Mouse (Mus musculus): ENCODE data around the gene Ece2.

Gene Ece2

DNA sequence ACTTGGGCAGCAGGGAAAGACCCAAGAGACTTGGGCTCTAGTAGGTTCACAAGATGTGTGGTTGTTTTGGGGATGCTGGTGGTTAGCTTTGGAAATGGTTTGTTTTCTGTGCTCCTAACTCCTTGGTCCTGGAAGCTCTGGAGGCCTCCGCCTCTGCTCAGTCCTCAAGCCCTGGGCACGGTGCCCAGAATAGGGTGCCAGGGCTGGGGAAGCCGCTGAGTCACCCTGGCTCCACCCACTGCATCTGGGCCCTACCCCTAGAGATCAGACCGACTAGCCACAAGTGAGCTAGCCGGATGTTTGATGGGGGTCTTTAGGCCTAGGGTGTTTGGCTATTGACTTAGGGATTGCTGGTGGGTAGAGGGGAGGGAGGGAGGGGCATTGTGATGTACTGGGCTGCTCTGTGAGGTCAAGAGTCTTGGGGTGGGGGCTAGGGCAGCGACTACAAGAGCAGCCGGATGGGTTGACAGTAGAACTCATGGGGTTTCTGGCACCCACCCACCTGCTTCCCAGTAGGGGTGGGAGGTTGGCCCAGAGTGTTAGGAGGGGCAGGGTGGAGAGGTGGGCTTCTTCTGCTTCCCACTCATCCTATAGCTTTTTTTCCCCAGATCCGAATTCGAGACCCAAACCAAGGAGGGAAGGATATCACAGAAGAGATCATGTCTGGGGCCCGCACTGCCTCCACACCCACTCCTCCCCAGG is 48.5 kb downstream of the Ece2 start:
- in situ Hi-C loops (cut with MboI, MseI), result loop anchor here (5.0 kb wide), 1 partner anchor 39 kb away; the partner anchor contains the start of genes Clcn2 and Polr2h

DNA sequence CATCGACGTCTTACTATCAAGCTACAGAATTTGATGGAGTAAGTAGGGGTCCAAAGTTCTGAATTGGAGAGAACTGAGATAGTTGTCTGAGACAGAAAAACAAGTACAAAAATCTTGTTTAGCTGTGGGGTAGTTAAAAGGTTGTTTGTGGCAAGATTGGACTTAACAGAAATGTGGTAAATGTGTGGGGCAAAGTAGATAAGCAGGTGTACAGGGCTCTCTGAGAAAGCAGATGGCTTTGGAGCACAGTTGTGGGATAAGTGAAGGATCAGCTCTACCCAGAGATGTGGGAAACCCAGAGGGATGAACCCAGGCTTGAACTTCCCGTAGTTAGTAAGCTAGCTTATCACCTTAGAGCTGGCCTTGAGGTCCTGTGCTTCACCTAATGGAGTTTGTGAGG is 61.1 kb downstream of the Ece2 start:
- in situ Hi-C loops (cut with MboI, MseI), result no loop called here

DNA sequence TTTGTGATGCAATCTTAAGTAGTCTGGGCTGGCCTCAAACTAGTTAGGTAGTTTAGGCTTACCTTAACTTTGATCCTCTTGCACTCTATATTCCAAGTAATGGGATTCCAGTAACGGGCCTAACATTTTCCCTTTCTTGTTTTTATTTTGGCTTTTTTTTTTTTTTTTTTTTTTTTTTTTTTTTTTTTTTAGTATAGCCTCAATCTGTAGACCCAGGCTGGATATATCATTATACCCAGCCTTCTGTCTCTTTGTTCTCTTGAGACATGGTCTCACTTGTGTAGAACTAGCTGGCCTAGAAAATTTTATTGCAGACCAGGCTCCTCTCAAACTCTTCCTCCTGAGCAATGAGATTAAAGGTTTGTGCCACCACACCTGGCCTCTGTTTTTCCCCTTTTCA is 62.0 kb downstream of the Ece2 start:
- in situ Hi-C loops (cut with MboI, MseI), result no loop called here

DNA sequence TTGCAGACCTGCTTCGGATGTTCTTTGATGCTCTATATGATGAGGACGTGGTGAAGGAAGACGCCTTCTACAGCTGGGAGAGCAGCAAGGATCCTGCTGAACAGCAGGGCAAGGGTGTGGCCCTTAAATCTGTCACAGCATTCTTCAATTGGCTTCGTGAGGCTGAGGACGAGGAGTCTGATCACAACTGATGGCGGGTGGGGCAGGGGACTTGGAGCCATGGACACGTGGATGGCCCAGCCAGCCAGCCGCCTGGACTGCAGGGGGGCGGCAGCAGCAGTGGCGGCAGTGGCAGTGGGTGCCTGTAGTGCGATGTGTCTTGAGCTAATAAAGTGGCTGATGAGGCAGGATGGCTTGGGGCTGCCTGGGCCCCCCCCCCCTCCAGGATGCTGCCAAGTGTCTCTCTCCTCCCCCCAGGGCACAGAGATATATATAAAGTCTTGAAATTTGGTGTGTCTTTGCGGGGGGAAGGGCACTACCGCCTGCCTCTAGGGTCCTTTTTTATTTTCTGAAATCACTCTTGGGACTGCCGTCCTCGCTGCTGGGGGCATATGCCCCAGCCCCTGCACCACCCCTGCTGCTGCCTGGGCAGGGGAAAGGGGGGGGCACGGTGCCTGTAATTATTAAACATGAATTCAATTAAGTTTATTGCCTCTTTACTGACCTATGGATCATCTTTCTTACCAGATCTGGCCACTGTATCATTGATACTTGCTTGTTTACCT is 62.8 kb downstream of the Ece2 start:
- in situ Hi-C loops (cut with MboI, MseI), result no loop called here

DNA sequence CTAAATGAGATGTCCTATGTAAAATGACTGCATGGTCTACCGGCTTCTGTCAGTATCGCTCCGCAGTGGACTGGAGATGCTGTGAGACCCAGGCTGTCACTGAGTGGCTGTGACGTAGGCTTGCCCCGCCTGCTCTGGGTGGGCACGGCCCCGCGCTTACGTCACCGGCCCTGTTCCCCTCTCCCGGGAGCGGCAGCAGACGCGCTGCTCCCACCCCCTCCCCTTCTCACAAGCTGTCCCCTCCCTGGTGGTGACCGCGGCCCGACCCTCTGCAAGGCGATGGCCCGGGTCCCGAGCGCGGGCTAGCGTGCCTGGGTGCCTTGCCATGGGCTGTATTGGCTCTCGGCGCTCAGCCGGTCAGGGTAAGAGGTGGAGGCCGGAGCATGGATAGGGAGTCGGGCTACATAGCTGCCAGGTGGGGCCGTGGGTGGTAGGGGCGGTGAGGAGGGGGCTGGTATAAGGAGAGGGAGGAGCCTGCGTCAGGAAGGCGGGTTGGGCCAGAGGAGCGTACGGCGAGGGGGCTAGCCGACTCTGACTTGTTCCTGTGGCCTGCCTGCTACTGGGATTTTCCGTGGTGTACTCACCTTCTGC is 63.6 kb downstream of the Ece2 start, which contains the start of gene Fam131a:
Gene Fam131a (plus strand): TSS at position 131 of the 591 bp plus-strand sequence.
- in situ Hi-C loops (cut with MboI, MseI), result no loop called here

DNA sequence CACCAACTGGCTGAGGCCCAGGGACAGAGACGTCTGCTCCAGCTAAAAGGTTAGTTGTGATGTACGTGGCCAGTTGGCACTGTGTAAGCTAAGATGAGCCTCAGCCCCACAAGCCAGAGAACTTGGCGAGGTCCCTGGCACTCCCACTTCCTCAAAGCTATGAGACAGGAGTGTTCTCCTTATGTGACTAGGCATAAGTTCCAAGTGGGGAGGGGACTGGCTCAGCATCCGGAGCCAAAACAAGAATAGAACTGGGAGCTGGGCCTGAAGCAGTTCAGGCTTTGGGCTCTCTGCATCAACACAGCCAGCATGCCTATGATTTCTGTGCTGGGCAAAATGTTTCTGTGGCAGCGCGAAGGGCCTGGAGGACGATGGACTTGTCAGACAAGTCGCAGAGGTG is 65.2 kb downstream of the Ece2 start:
- in situ Hi-C loops (cut with MboI, MseI), result no loop called here

DNA sequence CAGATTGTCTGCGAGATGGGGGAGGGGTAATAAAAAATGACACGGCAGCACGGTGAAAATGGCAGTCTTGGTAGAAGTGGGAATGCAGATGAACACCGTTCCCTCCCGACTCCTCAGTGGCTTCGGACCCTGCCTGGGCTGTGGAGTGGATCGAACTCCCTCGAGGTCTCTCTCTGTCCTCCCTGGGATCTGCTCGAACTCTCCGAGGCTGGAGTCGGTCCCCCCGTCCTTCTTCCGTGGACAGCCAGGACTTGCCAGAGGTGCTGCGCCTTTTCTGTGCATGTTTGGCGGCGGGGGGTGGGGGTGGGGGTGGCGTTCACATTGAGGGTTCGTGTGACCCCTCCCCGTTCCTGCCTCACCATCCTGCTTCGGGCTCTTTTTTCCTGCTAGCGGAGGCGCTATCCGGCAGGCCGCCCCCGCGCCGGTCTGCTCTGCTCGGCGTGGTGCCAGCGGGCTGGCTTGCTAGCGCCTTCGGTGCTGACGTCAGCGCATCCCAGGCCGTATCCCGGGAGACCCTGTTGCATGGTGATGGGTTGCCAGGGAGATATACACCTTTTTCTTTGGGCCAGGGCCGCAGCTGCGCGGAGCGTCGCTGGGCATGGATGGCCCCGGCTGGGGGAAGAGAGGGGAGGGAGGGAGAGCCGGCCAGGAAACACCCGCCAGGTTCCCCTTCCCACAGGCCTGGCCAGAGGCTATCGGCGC is 66.1 kb downstream of the Ece2 start:
- in situ Hi-C loops (cut with MboI, MseI), result no loop called here

Data from T-helper 2 cell (primary cell).